Mouse (Mus musculus): ENCODE results near the gene Syt14. TPM values are rescaled to one million over a fixed set of nuclear protein-coding genes. Genes with fewer than 3 reads are reported as not detected.
A peak's percentile ranks its signal among the peaks of the same experiment; 100 is the strongest.

Syt14 gene
- total and polyA plus RNA-seq, 2 experiments from 2014 or later, result 5.6 to 11.8 TPM

DNA sequence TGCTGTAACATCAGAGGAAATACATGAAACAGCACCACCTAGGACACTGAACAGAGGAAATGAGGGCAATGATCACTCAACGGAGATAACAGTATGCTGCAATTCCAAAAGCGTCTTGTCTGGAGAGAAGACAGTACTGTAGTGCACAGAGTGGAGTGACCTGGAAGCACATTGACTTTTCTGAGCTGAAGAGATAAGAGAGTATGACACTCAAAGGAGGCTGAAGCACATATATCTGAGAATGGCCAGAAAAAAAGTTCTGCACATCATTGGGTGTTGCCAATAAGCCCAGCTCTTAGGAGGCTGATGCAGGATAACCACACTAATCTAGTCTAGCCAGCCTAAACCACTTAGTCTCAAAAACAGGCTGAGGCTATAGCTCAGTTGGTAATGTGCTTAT, 34.0 kb downstream of the Syt14 start:
- no peak for TF ChIP-seq CTCF (IDR thresholded peaks at IDR 0.05)
- Histone ChIP-seq H3K36me3 (ENCODE audit: insufficient read depth, low read length) (no peaks in the 10 kb centered on the region), H3K4me2 (ENCODE audit: low read depth, low read length, poor library complexity, severe bottlenecking) (no peak overlapping the region), H3K9ac (replicated peaks; ENCODE audit: low read length, poor library complexity, severe bottlenecking) (no peak overlapping the region), H3K4me3 (ENCODE audit: low read depth, low read length) (no peak overlapping the region), H3K27ac (ENCODE audit: low read depth, low read length) (no peak overlapping the region), H3K27me3 (ENCODE audit: insufficient read depth, low read length) (no peaks in the 10 kb centered on the region), H3K4me1 (ENCODE audit: insufficient read depth, low read length) (no peaks in the 10 kb centered on the region), H3K9me3 (ENCODE audit: low read length) (no peaks in the 10 kb centered on the region)
- DNase-seq (ENCODE audit: low spot score) (no peak), ATAC-seq (ENCODE audit: low FRiP score) (no peak)
- WGBS, result 84% methylated on average over 2 of the region's 2 CpGs

- Histone ChIP-seq H3K9me3 (ENCODE audit: low read length) (no peaks in the 10 kb centered on the region), H3K27me3 (ENCODE audit: insufficient read depth, low read length) (no peaks in the 10 kb centered on the region), H3K4me1 (ENCODE audit: insufficient read depth, low read length) (no peaks in the 10 kb centered on the region), H3K4me2 (ENCODE audit: low read depth, low read length, poor library complexity, severe bottlenecking) (no peak overlapping the region), H3K36me3 (ENCODE audit: insufficient read depth, low read length) (no peaks in the 10 kb centered on the region), H3K9ac (replicated peaks; ENCODE audit: low read length, poor library complexity, severe bottlenecking) (no peak overlapping the region), H3K27ac (ENCODE audit: low read depth, low read length) (no peak overlapping the region), H3K4me3 (ENCODE audit: low read depth, low read length) (no peak overlapping the region)
- ATAC-seq (ENCODE audit: low FRiP score) (no peak), DNase-seq (ENCODE audit: low spot score) (peak; percentile 64)
- peak; percentile 79 for TF ChIP-seq CTCF (IDR thresholded peaks at IDR 0.05)
Measured at GRCm38 (mm10) chr1:193000908-193001307, 34.7 kb downstream of the Syt14 start.

GRCm38 (mm10) chr1:192994179-192994873, 41.2 kb downstream of the Syt14 start:
- Histone ChIP-seq H3K9me3 (ENCODE audit: low read length) (no peaks in the 10 kb centered on the region), H3K4me1 (ENCODE audit: insufficient read depth, low read length) (no peaks in the 10 kb centered on the region), H3K4me3 (ENCODE audit: low read depth, low read length) (no peak overlapping the region), H3K27ac (ENCODE audit: low read depth, low read length) (no peak overlapping the region), H3K36me3 (ENCODE audit: insufficient read depth, low read length) (no peaks in the 10 kb centered on the region), H3K4me2 (ENCODE audit: low read depth, low read length, poor library complexity, severe bottlenecking) (no peak overlapping the region), H3K9ac (replicated peaks; ENCODE audit: low read length, poor library complexity, severe bottlenecking) (no peak overlapping the region), H3K27me3 (ENCODE audit: insufficient read depth, low read length) (no peaks in the 10 kb centered on the region)
- 92% methylated on average over 2 of the region's 2 CpGs for WGBS
- DNase-seq (ENCODE audit: low spot score) (no peak), ATAC-seq (ENCODE audit: low FRiP score) (no peak)
- TF ChIP-seq CTCF (IDR thresholded peaks at IDR 0.05), result no peak

GRCm38 (mm10) chr1:192993491-192993890, 42.1 kb downstream of the Syt14 start:
- H3K27ac ChIP-seq (ENCODE audit: low read depth, low read length), result no peak overlapping the region
- H3K4me2 ChIP-seq (ENCODE audit: low read depth, low read length, poor library complexity, severe bottlenecking), result no peak overlapping the region
- ATAC-seq (ENCODE audit: low FRiP score), result no peak
- DNase-seq (ENCODE audit: low spot score), result no peak
- H3K36me3 ChIP-seq (ENCODE audit: insufficient read depth, low read length), result no peaks in the 10 kb centered on the region
- H3K4me1 ChIP-seq (ENCODE audit: insufficient read depth, low read length), result no peaks in the 10 kb centered on the region
- H3K4me3 ChIP-seq (ENCODE audit: low read depth, low read length), result no peak overlapping the region
- H3K9me3 ChIP-seq (ENCODE audit: low read length), result no peaks in the 10 kb centered on the region
- H3K9ac ChIP-seq (replicated peaks; ENCODE audit: low read length, poor library complexity, severe bottlenecking), result no peak overlapping the region
- no peak for TF ChIP-seq CTCF (IDR thresholded peaks at IDR 0.05)
- no peaks in the 10 kb centered on the region for H3K27me3 ChIP-seq (ENCODE audit: insufficient read depth, low read length)

GRCm38 (mm10) chr1:192987203-192987602, 48.4 kb downstream of the Syt14 start:
- H3K27me3 ChIP-seq (ENCODE audit: insufficient read depth, low read length), result no peaks in the 10 kb centered on the region
- no peak for ATAC-seq (ENCODE audit: low FRiP score)
- DNase-seq (ENCODE audit: low spot score), result no peak
- H3K36me3 ChIP-seq (ENCODE audit: insufficient read depth, low read length), result no peaks in the 10 kb centered on the region
- no peaks in the 10 kb centered on the region for H3K9me3 ChIP-seq (ENCODE audit: low read length)
- H3K4me1 ChIP-seq (ENCODE audit: insufficient read depth, low read length), result 0 out of 2 replicates have a peak, but pooled peaks cover 2% of the 10 kb centered on the region
- no peak overlapping the region for H3K27ac ChIP-seq (ENCODE audit: low read depth, low read length)
- no peak for TF ChIP-seq CTCF (IDR thresholded peaks at IDR 0.05)
- WGBS, result 97% methylated on average over 3 of the region's 3 CpGs
- no peak overlapping the region for H3K4me2 ChIP-seq (ENCODE audit: low read depth, low read length, poor library complexity, severe bottlenecking)
- H3K9ac ChIP-seq (replicated peaks; ENCODE audit: low read length, poor library complexity, severe bottlenecking), result no peak overlapping the region
- H3K4me3 ChIP-seq (ENCODE audit: low read depth, low read length), result no peak overlapping the region

DNA sequence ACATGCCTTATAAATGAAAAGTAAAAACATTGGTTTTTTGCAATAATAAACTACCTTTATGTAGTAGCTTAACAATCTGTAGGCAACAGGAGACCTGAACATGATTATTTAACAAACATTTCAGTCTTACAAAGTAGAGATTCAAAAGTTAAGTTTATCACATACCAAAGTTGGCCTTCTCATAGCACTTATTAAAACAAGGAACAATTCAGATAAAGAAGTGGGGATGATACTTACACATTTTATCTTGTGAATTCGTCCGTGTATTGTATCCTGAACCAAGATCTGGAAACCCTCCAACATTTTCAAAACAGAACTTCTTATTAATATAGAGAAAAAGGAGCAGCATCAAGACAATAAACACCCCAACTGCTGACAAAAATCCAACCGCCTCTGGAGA, 49.1 kb downstream of the Syt14 start:
- H3K27me3 ChIP-seq (ENCODE audit: insufficient read depth, low read length), result no peaks in the 10 kb centered on the region
- no peaks in the 10 kb centered on the region for H3K9me3 ChIP-seq (ENCODE audit: low read length)
- H3K9ac ChIP-seq (replicated peaks; ENCODE audit: low read length, poor library complexity, severe bottlenecking), result no peak overlapping the region
- no peak overlapping the region for H3K4me2 ChIP-seq (ENCODE audit: low read depth, low read length, poor library complexity, severe bottlenecking)
- no peak for TF ChIP-seq CTCF (IDR thresholded peaks at IDR 0.05)
- no peak for DNase-seq (ENCODE audit: low spot score)
- ATAC-seq (ENCODE audit: low FRiP score), result no peak
- H3K27ac ChIP-seq (ENCODE audit: low read depth, low read length), result no peak overlapping the region
- WGBS, result 84% methylated on average over 3 of the region's 3 CpGs
- no peak overlapping the region for H3K4me3 ChIP-seq (ENCODE audit: low read depth, low read length)
- 0 out of 2 replicates have a peak, but pooled peaks cover 2% of the 10 kb centered on the region for H3K4me1 ChIP-seq (ENCODE audit: insufficient read depth, low read length)
- no peaks in the 10 kb centered on the region for H3K36me3 ChIP-seq (ENCODE audit: insufficient read depth, low read length)
